13 mouse cellular contexts compared by ENCODE assay signal in genomic region chr19:24672366-24672960, GRCm38 (mm10). TPM values are rescaled to one million over a fixed set of nuclear protein-coding genes. Genes with fewer than 3 reads are reported as not detected.
DNase-seq lines count a peak whose midpoint lies in the region; ATAC-seq and TF ChIP-seq lines count a peak whose summit lies in the region.
"Had no signal": no experiment of that assay in that cellular context is flagged by ENCODE, and none has a peak within 500 bp of the region (broad histone marks: within the 10 kb centered on the region; RNA-seq: fewer than 3 reads in every experiment).

No protein-coding gene starts in this region.

- H3K4me1 ChIP-seq in heart, postnatal 0 days (ENCODE audit: control insufficient read depth, insufficient read depth): peaks cover 16% of the 10 kb centered on the region
- no peaks in the 10 kb centered on the region for H3K4me1 ChIP-seq in neural tube, embryonic 13.5 days (replicated peaks)
- H3K4me1 ChIP-seq in neural tube, embryonic 15.5 days: no peaks in the 10 kb centered on the region
- H3K4me1 ChIP-seq in lung, adult 2 months (ENCODE audit: control insufficient read depth, insufficient read depth, low read length): peaks cover 8% of the 10 kb centered on the region
- H3K4me1 ChIP-seq: midbrain, embryonic 12.5 days; stomach, embryonic 15.5 days had no signal

- no peaks in the 10 kb centered on the region for H3K27me3 ChIP-seq in heart, postnatal 0 days (ENCODE audit: control insufficient read depth, insufficient read depth, low read length)
- H3K27me3 ChIP-seq in neural tube, embryonic 13.5 days: no peaks in the 10 kb centered on the region
- no peaks in the 10 kb centered on the region for H3K27me3 ChIP-seq in neural tube, embryonic 15.5 days (replicated peaks)
- H3K27me3 ChIP-seq: limb, embryonic 13.5 days; midbrain, embryonic 12.5 days; stomach, embryonic 15.5 days had no signal

- TF ChIP-seq EP300 in heart, postnatal 0 days (IDR thresholded peaks at IDR 0.05; ENCODE audit: low read depth): no peak

- H3K36me3 ChIP-seq in heart, postnatal 0 days (replicated peaks; ENCODE audit: control insufficient read depth, insufficient read depth, low read length): no peaks in the 10 kb centered on the region
- H3K36me3 ChIP-seq in neural tube, embryonic 13.5 days: no peaks in the 10 kb centered on the region
- no peaks in the 10 kb centered on the region for H3K36me3 ChIP-seq in neural tube, embryonic 15.5 days
- H3K36me3 ChIP-seq: hindbrain, embryonic 10.5 days; limb, embryonic 13.5 days; midbrain, embryonic 12.5 days; stomach, embryonic 15.5 days had no signal

- H3K9me3 ChIP-seq in heart, postnatal 0 days (replicated peaks; ENCODE audit: control insufficient read depth, low read length): no peaks in the 10 kb centered on the region
- H3K9me3 ChIP-seq in neural tube, embryonic 13.5 days: no peaks in the 10 kb centered on the region
- H3K9me3 ChIP-seq in neural tube, embryonic 15.5 days (replicated peaks): no peaks in the 10 kb centered on the region
- H3K9me3 ChIP-seq: hindbrain, embryonic 10.5 days; limb, embryonic 13.5 days; midbrain, embryonic 12.5 days; stomach, embryonic 15.5 days had no signal

- WGBS in heart, postnatal 0 days: 61% methylated on average over 10 of the region's 10 CpGs
- 80% methylated on average over 10 of the region's 10 CpGs for WGBS in neural tube, embryonic 13.5 days
- 78% methylated on average over 10 of the region's 10 CpGs for WGBS in neural tube, embryonic 15.5 days
- 30% methylated on average over 10 of the region's 10 CpGs for WGBS in lung, adult 2 months

- H3K27ac ChIP-seq in heart, postnatal 0 days (ENCODE audit: low read depth): peak overlapping the region; percentile 27; the same call in 1 of the 2 replicates
- H3K27ac ChIP-seq in neural tube, embryonic 13.5 days (replicated peaks): peak overlapping the region; percentile 28; the same call in 1 of the 2 replicates
- no peak overlapping the region for H3K27ac ChIP-seq in neural tube, embryonic 15.5 days (replicated peaks)
- H3K27ac ChIP-seq: limb, embryonic 13.5 days; midbrain, embryonic 12.5 days; stomach, embryonic 15.5 days had no signal

- no peak for ATAC-seq in heart, postnatal 0 days (ENCODE audit: insufficient read depth, low read depth)
- no peak for ATAC-seq in neural tube, embryonic 13.5 days (ENCODE audit: low read depth)
- ATAC-seq in neural tube, embryonic 15.5 days (ENCODE audit: low FRiP score): no peak
- no peak for ATAC-seq in monocyte, adult 5-6 weeks (replicated peaks; ENCODE audit: insufficient number of reproducible peaks, low FRiP score, low TSS enrichment, poor library complexity, severe bottlenecking)
- ATAC-seq: activated CD4-positive, CD25-positive, alpha-beta regulatory T cell, adult 4 months had no signal

- DNase-seq in heart, postnatal 0 days (ENCODE audit: low spot score): no peak
- no peak for DNase-seq in heart, postnatal 4 days
- DNase-seq in lung, adult 2 months: peak; percentile 9
- no peak for DNase-seq in spleen, postnatal 10 days (ENCODE audit: low spot score in 2 of 2)
- DNase-seq: gastrocnemius, postnatal 14 days had no signal

- H3K4me3 ChIP-seq in heart, postnatal 0 days (ENCODE audit: low read depth, low read length): no peak overlapping the region
- no peak overlapping the region for H3K4me3 ChIP-seq in neural tube, embryonic 13.5 days
- no peak overlapping the region for H3K4me3 ChIP-seq in neural tube, embryonic 15.5 days (replicated peaks)
- no peak overlapping the region for H3K4me3 ChIP-seq in lung, adult 2 months (replicated peaks; ENCODE audit: extremely low read depth, low read depth, low read length)
- H3K4me3 ChIP-seq: hindbrain, embryonic 10.5 days; limb, embryonic 13.5 days; midbrain, embryonic 12.5 days; stomach, embryonic 15.5 days had no signal

- TF ChIP-seq CTCF in heart, postnatal 0 days (IDR thresholded peaks at IDR 0.05; ENCODE audit: low read depth): no peak
- TF ChIP-seq CTCF in lung, adult 2 months (IDR thresholded peaks at IDR 0.05; ENCODE audit: insufficient read depth, low read length): no peak

- no peak overlapping the region for H3K9ac ChIP-seq in heart, postnatal 0 days (replicated peaks; ENCODE audit: low read depth, low read length)
- no peak overlapping the region for H3K9ac ChIP-seq in neural tube, embryonic 13.5 days
- H3K9ac ChIP-seq in neural tube, embryonic 15.5 days (replicated peaks): no peak overlapping the region
- H3K9ac ChIP-seq: limb, embryonic 13.5 days; midbrain, embryonic 12.5 days; stomach, embryonic 15.5 days had no signal

- no peak overlapping the region for H3K4me2 ChIP-seq in heart, postnatal 0 days (ENCODE audit: low read depth, low read length)
- no peak overlapping the region for H3K4me2 ChIP-seq in neural tube, embryonic 13.5 days
- H3K4me2 ChIP-seq in neural tube, embryonic 15.5 days: no peak overlapping the region
- H3K4me2 ChIP-seq: limb, embryonic 13.5 days; midbrain, embryonic 12.5 days; stomach, embryonic 15.5 days had no signal

- no peak for TF ChIP-seq POLR2A in lung, adult 2 months (IDR thresholded peaks at IDR 0.05; ENCODE audit: borderline replicate concordance, extremely low read depth, low read depth, low read length)

RNA-seq across cellular contexts. Expression of gene Tmem252, which starts 1.3 kb away (rescaled TPM):
- total RNA-seq in heart, postnatal 0 days (2014; rRNA removed; ENCODE audit: low replicate concordance): 0.08 and 0.46 TPM in 2 replicates
- polyA plus RNA-seq in heart, postnatal 0 days (2015; fragmentation: Nextera tagmentation; extraction: Ambion mirVana): 2.8 and 3.2 TPM in 2 replicates
- total RNA-seq in heart, postnatal 4 days (2021): under 1 TPM; 0.14 to 0.20 TPM
- 1.5 and 2.2 TPM in 2 replicates for polyA plus RNA-seq in neural tube, embryonic 13.5 days (2015; fragmentation: Nextera tagmentation; extraction: Ambion mirVana)
- 2.4 and 3.6 TPM in 2 replicates for polyA plus RNA-seq in neural tube, embryonic 15.5 days (2015; fragmentation: Nextera tagmentation; extraction: Ambion mirVana)
- 1.0 and 2.0 TPM in 2 replicates for polyA plus RNA-seq in lung, adult 2 months (2012; rRNA removed)
- not detected in 3 replicates for total RNA-seq in monocyte, adult 5-6 weeks (2017)
- polyA plus RNA-seq: activated CD4-positive, CD25-positive, alpha-beta regulatory T cell, adult 4 months had no signal
